Mouse (Mus musculus): ENCODE measurements around the gene Pex11g. TPM values are rescaled to one million over a fixed set of nuclear protein-coding genes. Genes with fewer than 3 reads are reported as not detected.

The Pex11g gene
- polyA plus RNA-seq (2016; fragmentation: Nextera tagmentation; extraction: Ambion mirVana), result 6.4 and 6.7 TPM in 2 replicates

DNA sequence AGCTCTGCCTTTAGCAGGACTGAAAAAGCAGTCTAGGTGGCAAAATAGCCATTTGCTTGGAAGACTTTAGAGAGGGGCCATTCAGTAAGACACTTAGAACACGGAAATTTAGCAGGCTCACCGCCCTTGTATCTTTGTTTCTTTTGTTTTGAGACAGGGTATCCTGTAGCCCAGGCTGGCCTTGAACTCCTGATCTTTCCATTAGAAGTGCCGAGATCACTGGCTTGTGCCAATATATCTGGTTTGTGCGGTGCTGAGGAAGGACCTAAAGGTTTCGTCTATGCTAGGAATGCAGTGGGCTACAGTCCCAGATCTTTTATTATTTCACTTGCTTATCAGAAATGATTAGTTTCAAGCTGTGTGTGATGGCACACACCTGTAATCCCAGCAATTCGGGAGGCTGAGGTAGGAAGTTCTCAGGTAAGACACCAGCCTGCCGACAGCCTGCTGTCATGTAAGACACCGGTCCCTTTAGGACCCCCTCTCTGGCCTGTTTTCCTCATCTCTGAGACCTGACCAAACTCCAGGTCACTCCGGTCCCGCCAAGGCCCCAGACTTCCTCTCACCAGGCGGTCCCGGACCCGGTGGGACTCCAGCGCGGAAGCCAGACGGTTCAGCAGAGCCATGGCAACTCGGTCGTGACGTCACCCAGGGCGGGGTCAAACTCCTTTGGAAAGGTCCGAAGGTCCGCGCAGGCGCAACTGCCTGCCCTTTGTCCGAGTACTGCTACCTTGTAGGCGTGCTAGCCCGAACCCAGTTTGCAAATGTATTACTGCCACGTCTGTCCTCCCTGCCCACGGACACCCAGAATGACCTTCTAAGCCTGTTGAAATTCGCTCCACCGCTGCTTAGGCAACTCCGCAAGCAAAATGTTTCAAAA, at the start of gene Pex11g:
TSS of gene Pex11g (minus strand) at position 675 of the 880 bp plus-strand sequence.
- Histone ChIP-seq H3K4me3 (peak within 1 kb of the TSS; percentile 63), H3K27me3 (ENCODE audit: insufficient read depth, poor library complexity, severe bottlenecking) (no peaks in the 10 kb centered on the region), H3K4me1 (peaks cover 5% of the 10 kb centered on the region; the same call in 1 of the 2 replicates), H3K36me3 (no peaks in the 10 kb centered on the region), H3K27ac (peak within 1 kb of the TSS; percentile 94), H3K9me3 (no peaks in the 10 kb centered on the region)
- 6% methylated on average over 32 of the region's 32 CpGs for WGBS
- peak; percentile 99 for DNase-seq (ENCODE audit: low spot score)

DNA sequence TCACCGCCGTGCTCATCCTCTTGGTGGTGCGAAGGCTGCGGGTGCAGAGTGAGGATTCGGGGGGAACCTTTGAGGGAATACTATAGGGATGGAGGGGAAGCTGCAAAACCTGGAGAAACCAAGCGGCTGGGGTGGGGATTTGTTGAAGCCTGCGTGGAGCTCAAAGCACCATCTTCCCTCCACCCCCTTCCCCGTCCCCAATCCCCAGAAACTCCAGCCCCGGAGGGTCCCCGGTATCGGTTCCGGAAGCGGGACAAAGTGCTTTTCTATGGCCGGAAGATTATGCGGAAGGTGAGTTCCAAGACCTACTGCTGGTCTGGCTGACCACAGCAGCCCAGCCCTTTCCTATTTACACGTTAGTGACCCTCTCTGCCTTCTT, 49.6 kb upstream of the Pex11g start:
- DNase-seq (ENCODE audit: low spot score), result no peak
- peaks cover 10% of the 10 kb centered on the region; the same call in 1 of the 2 replicates for H3K4me1 ChIP-seq
- peaks cover 34% of the 10 kb centered on the region for H3K36me3 ChIP-seq
- no peaks in the 10 kb centered on the region for H3K27me3 ChIP-seq (ENCODE audit: insufficient read depth, poor library complexity, severe bottlenecking)
- WGBS, result 4% methylated on average over 16 of the region's 16 CpGs
- peak overlapping the region; percentile 77 for H3K4me3 ChIP-seq
- peak overlapping the region; percentile 87 for H3K27ac ChIP-seq
- no peaks in the 10 kb centered on the region for H3K9me3 ChIP-seq

- H3K27me3 ChIP-seq (ENCODE audit: insufficient read depth, poor library complexity, severe bottlenecking), result no peaks in the 10 kb centered on the region
- WGBS, result under 1% methylated on average over 36 of the region's 36 CpGs
- no peaks in the 10 kb centered on the region for H3K9me3 ChIP-seq
- peak overlapping the region; percentile 77 for H3K4me3 ChIP-seq
- H3K27ac ChIP-seq, result peak overlapping the region; percentile 87
- peaks cover 35% of the 10 kb centered on the region for H3K36me3 ChIP-seq
- peak; percentile 99 for DNase-seq (ENCODE audit: low spot score)
- peaks cover 10% of the 10 kb centered on the region; the same call in 1 of the 2 replicates for H3K4me1 ChIP-seq
These were observed 49.1 kb upstream of the Pex11g start for GRCm38 (mm10) chr8:3516450-3517116.

DNA sequence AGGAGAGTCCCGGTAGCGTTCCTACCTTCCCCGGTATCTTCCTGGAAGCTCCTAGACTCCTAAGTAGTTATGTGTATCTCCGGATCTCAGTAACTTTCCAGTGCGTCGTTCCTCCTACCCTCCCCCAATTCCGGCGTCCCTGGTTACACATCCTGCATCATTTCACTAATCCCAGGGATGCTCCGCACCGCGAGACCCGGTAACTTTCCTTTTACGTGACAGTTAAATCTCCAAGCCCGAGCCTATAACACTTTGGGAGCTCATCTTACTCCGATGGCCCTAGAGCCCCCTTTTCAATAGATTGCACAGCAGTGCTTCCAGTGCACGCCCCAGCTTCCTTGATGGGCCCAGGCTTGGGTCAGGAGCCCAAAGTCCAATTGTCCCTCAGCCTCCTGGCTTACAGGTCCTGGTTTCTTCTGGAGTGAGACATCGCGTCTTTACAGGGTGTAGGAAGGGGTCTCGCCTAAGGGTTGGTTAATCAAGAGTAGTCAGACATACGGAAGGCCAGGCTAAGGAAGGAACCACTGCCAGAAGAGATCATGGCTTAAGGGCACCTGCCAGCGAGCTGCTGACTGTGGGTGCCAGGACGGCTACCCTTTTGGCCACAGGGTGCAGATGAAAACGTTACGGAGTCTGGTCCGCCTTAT, 48.4 kb upstream of the Pex11g start:
- Histone ChIP-seq H3K9me3 (no peaks in the 10 kb centered on the region), H3K36me3 (peaks cover 36% of the 10 kb centered on the region), H3K27ac (peak overlapping the region; percentile 87), H3K4me3 (peak overlapping the region; percentile 77), H3K4me1 (peaks cover 10% of the 10 kb centered on the region; the same call in 1 of the 2 replicates), H3K27me3 (ENCODE audit: insufficient read depth, poor library complexity, severe bottlenecking) (no peaks in the 10 kb centered on the region)
- WGBS, result under 1% methylated on average over 25 of the region's 25 CpGs
- no peak for DNase-seq (ENCODE audit: low spot score)

- Histone ChIP-seq H3K27ac (peak within 1 kb of the TSS; percentile 87), H3K4me1 (peaks cover 10% of the 10 kb centered on the region; the same call in 1 of the 2 replicates), H3K9me3 (no peaks in the 10 kb centered on the region), H3K27me3 (ENCODE audit: insufficient read depth, poor library complexity, severe bottlenecking) (no peaks in the 10 kb centered on the region), H3K4me3 (peak within 1 kb of the TSS; percentile 77), H3K36me3 (peaks cover 42% of the 10 kb centered on the region)
- WGBS, result under 1% methylated on average over 25 of the region's 25 CpGs
- peak; percentile 95 for DNase-seq (ENCODE audit: low spot score)
These were observed 47.8 kb upstream of the Pex11g start, which contains the start of gene Pnpla6 for GRCm38 (mm10) chr8:3515260-3515671. Gene Pnpla6, plus strand, starts transcription at chr8:3515384.

DNA sequence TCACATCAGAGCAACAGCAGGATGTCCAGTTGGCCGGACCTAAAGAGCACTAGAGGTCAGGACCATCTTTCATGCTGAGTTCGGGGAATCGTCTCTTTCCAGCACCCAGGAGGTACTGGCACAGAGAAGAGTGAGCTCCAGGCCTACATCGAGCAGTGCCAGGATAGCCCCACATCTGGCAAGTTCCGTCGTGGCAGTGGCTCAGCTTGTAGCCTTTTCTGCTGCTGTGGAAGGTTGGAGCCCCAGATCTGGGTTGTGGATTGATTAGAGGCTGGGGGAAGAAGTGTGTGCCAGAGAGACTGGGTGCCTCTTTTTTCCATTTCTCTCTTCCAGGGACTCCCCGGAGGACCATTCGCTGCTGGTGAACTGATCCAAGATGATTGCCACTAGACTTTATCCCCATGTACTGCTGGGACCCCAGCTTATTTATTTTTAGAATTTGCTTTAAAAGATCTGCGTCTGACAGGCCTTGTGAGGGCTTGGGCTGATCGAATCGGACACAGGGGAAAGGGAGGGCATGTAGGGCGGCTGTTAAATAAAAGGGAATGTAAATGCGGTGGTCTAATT, 47.3 kb upstream of the Pex11g start:
- H3K4me1 ChIP-seq, result peaks cover 10% of the 10 kb centered on the region; the same call in 1 of the 2 replicates
- H3K27ac ChIP-seq, result peak overlapping the region; percentile 87
- no peak for DNase-seq (ENCODE audit: low spot score)
- WGBS, result 34% methylated on average over 13 of the region's 13 CpGs
- no peaks in the 10 kb centered on the region for H3K27me3 ChIP-seq (ENCODE audit: insufficient read depth, poor library complexity, severe bottlenecking)
- H3K9me3 ChIP-seq, result no peaks in the 10 kb centered on the region
- peaks cover 47% of the 10 kb centered on the region for H3K36me3 ChIP-seq
- peak overlapping the region; percentile 77 for H3K4me3 ChIP-seq

- Histone ChIP-seq H3K4me3 (no peak overlapping the region), H3K4me1 (no peaks in the 10 kb centered on the region), H3K9me3 (no peaks in the 10 kb centered on the region), H3K27ac (no peak overlapping the region), H3K36me3 (peaks cover 79% of the 10 kb centered on the region), H3K27me3 (ENCODE audit: insufficient read depth, poor library complexity, severe bottlenecking) (no peaks in the 10 kb centered on the region)
- 84% methylated on average over 6 of the region's 6 CpGs for WGBS
- no peak for DNase-seq (ENCODE audit: low spot score)
These were observed 40.7 kb upstream of the Pex11g start for GRCm38 (mm10) chr8:3507979-3508754.

DNA sequence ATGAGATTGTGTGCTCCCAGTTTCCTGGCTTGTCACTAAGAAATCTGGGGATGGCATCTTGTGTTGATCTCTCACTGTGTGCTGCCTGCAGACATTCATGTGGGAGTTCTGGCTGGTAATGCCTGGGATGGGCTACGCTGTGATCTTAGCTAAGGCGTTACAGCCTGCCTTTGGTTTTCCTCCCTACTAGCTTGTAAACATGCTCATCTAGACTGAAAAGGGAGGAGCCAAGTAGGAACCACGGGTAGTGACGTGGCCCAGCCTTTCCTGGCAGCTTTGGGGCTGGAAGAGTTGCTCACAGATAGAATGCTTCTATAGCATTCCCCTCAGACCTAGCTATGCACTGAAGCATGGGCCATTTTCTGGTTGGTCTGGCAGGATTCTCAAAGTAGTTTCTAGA, 34.7 kb upstream of the Pex11g start:
- WGBS, result 74% methylated on average over 4 of the region's 4 CpGs
- H3K4me1 ChIP-seq, result peaks cover 14% of the 10 kb centered on the region

GRCm38 (mm10) chr8:3500235-3501090, 33.0 kb upstream of the Pex11g start, which contains the start of gene Mcoln1:
Gene Mcoln1, plus strand, starts transcription at chr8:3500457.
- Histone ChIP-seq H3K27me3 (ENCODE audit: insufficient read depth, poor library complexity, severe bottlenecking) (no peaks in the 10 kb centered on the region), H3K36me3 (peaks cover 26% of the 10 kb centered on the region), H3K9me3 (no peaks in the 10 kb centered on the region), H3K27ac (peak within 1 kb of the TSS; percentile 95), H3K4me3 (peak within 1 kb of the TSS; percentile 86), H3K4me1 (peaks cover 19% of the 10 kb centered on the region)
- peak; percentile 98 for DNase-seq (ENCODE audit: low spot score)
- under 1% methylated on average over 69 of the region's 70 CpGs for WGBS

More for the DNA sequence above, 34.7 kb upstream of the Pex11g start:
- Histone ChIP-seq H3K27me3 (ENCODE audit: insufficient read depth, poor library complexity, severe bottlenecking) (no peaks in the 10 kb centered on the region), H3K4me3 (no peak overlapping the region), H3K36me3 (peaks cover 26% of the 10 kb centered on the region), H3K9me3 (no peaks in the 10 kb centered on the region), H3K27ac (no peak overlapping the region)
- DNase-seq (ENCODE audit: low spot score), result no peak

- H3K4me1 ChIP-seq, result peaks cover 19% of the 10 kb centered on the region
- H3K9me3 ChIP-seq, result no peaks in the 10 kb centered on the region
- H3K36me3 ChIP-seq, result peaks cover 32% of the 10 kb centered on the region
- no peak for DNase-seq (ENCODE audit: low spot score)
- WGBS, result 8% methylated on average over 8 of the region's 8 CpGs
- peak overlapping the region; percentile 86 for H3K4me3 ChIP-seq
- H3K27me3 ChIP-seq (ENCODE audit: insufficient read depth, poor library complexity, severe bottlenecking), result no peaks in the 10 kb centered on the region
- H3K27ac ChIP-seq, result peak overlapping the region; percentile 95
These were observed 32.3 kb upstream of the Pex11g start for GRCm38 (mm10) chr8:3499751-3500150.

- Histone ChIP-seq H3K27ac (no peak overlapping the region), H3K9me3 (no peaks in the 10 kb centered on the region), H3K27me3 (ENCODE audit: insufficient read depth, poor library complexity, severe bottlenecking) (no peaks in the 10 kb centered on the region), H3K4me3 (no peak overlapping the region), H3K36me3 (peaks cover 30% of the 10 kb centered on the region), H3K4me1 (peaks cover 30% of the 10 kb centered on the region)
- no peak for DNase-seq (ENCODE audit: low spot score)
- 86% methylated on average over 3 of the region's 3 CpGs for WGBS
These were observed 31.1 kb upstream of the Pex11g start for GRCm38 (mm10) chr8:3498583-3498982.

All from heart, embryonic 10.5 days (tissue).